Mouse (Mus musculus) c-Kit-positive CD71-positive TER-119-negative erythroid progenitor cells, embryonic 14.5 days (primary cell): Measurements from ENCODE around the gene Vmn1r201.

Source experiments
- DNase-seq: peaks from one replicate; pipeline ENCODE4 v3.0.0-alpha.2; 2013; ENCODE audit warnings: low read depth

Vmn1r201 gene

GRCm38 (mm10) chr13:22471623-22472022 lies at the start of gene Vmn1r201:
Gene Vmn1r201 (plus strand): TSS chr13:22471923.
- no peak for DNase-seq

GRCm38 (mm10) chr13:22455145-22455544 lies 16.6 kb upstream of the Vmn1r201 start:
- no peak for DNase-seq

- no peak for DNase-seq
Measured at GRCm38 (mm10) chr13:22502431-22502830, 30.7 kb downstream of the Vmn1r201 start.

- no peak for DNase-seq
Measured at GRCm38 (mm10) chr13:22505281-22505680, 33.6 kb downstream of the Vmn1r201 start, which contains the start of gene Vmn1r202. Gene Vmn1r202 (minus strand): TSS chr13:22505381.

GRCm38 (mm10) chr13:22517814-22518213 lies 46.1 kb downstream of the Vmn1r201 start, which contains the start of gene Vmn1r203:
Gene Vmn1r203 (plus strand): TSS chr13:22518114.
- no peak for DNase-seq
